Mouse (Mus musculus) heart, postnatal 0 days (tissue): ENCODE measurements around the gene Ccdc34. TPM values are rescaled to one million over a fixed set of nuclear protein-coding genes. Genes with fewer than 3 reads are reported as not detected.

Source experiments
- ATAC-seq: fragments of 200-750 bp; cut with Nextera tagmentation; 2 replicates; pipeline ENCODE4 v1.8.0; 2017; ENCODE audit warnings: low read depth, moderate number of reproducible peaks, moderate library complexity; ENCODE audit not compliant: insufficient read depth
- DNase-seq: peaks from one replicate; pipeline ENCODE4 v3.0.0-alpha.2; 2016; ENCODE audit warnings: low spot score
- H3K27ac ChIP-seq: fragments of 300-500 bp; sonication (generic); 2 replicates; pipeline ENCODE4 v1.5.1; 2014; ENCODE audit warnings: low read depth, mild to moderate bottlenecking
- H3K27me3 ChIP-seq: fragments of 300-500 bp; sonication (generic); 2 replicates; pipeline ENCODE4 v1.6.1; 2014; ENCODE audit warnings: low read length, mixed read lengths; ENCODE audit not compliant: control insufficient read depth, insufficient read depth
- H3K36me3 ChIP-seq: fragments of 300-500 bp; sonication (generic); replicated peaks from 2 replicates; pipeline ENCODE4 v1.6.1; 2014; ENCODE audit warnings: low read length, mixed read lengths; ENCODE audit not compliant: control insufficient read depth, insufficient read depth
- H3K4me1 ChIP-seq: fragments of 300-500 bp; sonication (generic); 2 replicates; pipeline ENCODE4 v1.6.1; 2014; ENCODE audit warnings: antibody characterized with exemption; ENCODE audit not compliant: control insufficient read depth, insufficient read depth
- H3K4me2 ChIP-seq: fragments of 300-500 bp; sonication (generic); 2 replicates; pipeline ENCODE4 v1.6.1; 2014; ENCODE audit warnings: low read depth, mild to moderate bottlenecking, low read length, moderate library complexity
- H3K4me3 ChIP-seq: fragments of 300-500 bp; sonication (generic); 2 replicates; pipeline ENCODE4 v1.5.1; 2014; ENCODE audit warnings: low read depth, low read length
- H3K9ac ChIP-seq: fragments of 300-500 bp; sonication (generic); replicated peaks from 2 replicates; pipeline ENCODE4 v1.6.1; 2014; ENCODE audit warnings: low read depth, low read length, mixed read lengths
- H3K9me3 ChIP-seq: fragments of 300-500 bp; sonication (generic); replicated peaks from 2 replicates; pipeline ENCODE4 v1.6.1; 2016; ENCODE audit warnings: low read length; ENCODE audit not compliant: control insufficient read depth
- CTCF ChIP-seq: IDR thresholded peaks from 2 replicates; pipeline ENCODE4 v1.5.1; 2016; ENCODE audit warnings: antibody characterized with exemption, control low read depth, low read depth
- EP300 ChIP-seq: IDR thresholded peaks from 2 replicates; pipeline ENCODE4 v1.6.1; 2016; ENCODE audit warnings: antibody characterized with exemption, low read depth
- WGBS: fragments of 180-500 bp; shearing (Covaris S2); extraction: QIAGEN DNeasy Blood & Tissue Kit; methylation state at CpG from one replicate; pipeline ENCODE4 v1.1.7; 2014; 5-methylcytosine and 5-hydroxymethylcytosine counted together
- polyA plus RNA-seq: library from polyadenylated mRNA; unstranded; fragments of >200 nt; fragmentation: Nextera tagmentation; extraction: Ambion mirVana; gene quantifications from 2 replicates; pipeline ENCODE4 v1.2.1, GENCODE M21; 2015
- total RNA-seq: library from RNA; depleted of rRNA; stranded (reverse); fragments of >200 nt; gene quantifications from 2 replicates; pipeline ENCODE4 v1.2.3, GENCODE M21; 2014; ENCODE audit warnings: low replicate concordance

Ccdc34 gene
- total and polyA plus RNA-seq, 2 experiments from 2014 or later: 6.9 to 16.5 TPM

GRCm38 (mm10) chr2:109972922-109973321, 44.7 kb upstream of the Ccdc34 start:
- Histone ChIP-seq H3K4me1 (peaks cover 43% of the 10 kb centered on the region), H3K4me3 (no peak overlapping the region), H3K9me3 (no peaks in the 10 kb centered on the region), H3K36me3 (0 out of 2 replicates have a peak, but pooled peaks cover 3% of the 10 kb centered on the region), H3K4me2 (no peak overlapping the region), H3K9ac (no peak overlapping the region), H3K27me3 (no peaks in the 10 kb centered on the region), H3K27ac (no peak overlapping the region)
- TF ChIP-seq CTCF: no peak
- no peak for TF ChIP-seq EP300
- ATAC-seq (no peak), DNase-seq (no peak)
- 67% methylated on average over 7 of the region's 7 CpGs for WGBS

DNA sequence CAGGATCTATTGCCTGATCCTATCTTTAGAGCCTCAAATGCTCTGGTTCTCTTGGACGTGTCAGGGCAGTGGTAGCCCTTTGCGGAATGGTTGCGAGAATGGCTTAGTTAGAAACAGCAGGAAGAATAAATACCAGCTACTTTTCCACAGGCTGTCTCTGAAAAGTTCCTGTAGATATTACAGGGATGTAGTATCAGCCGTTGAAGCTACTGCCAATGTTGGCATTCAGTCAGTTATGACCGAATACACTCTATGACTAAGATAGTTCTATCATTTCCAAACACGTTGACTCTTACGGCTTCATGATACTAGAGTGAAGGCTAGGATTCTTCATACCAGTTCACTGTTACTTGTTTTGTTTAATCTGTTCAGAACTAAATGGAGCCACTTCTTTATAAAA, 42.8 kb upstream of the Ccdc34 start:
- DNase-seq: no peak
- Histone ChIP-seq H3K27ac (peak overlapping the region; percentile 52; the same call in 1 of the 2 replicates), H3K36me3 (0 out of 2 replicates have a peak, but pooled peaks cover 3% of the 10 kb centered on the region), H3K4me1 (peaks cover 35% of the 10 kb centered on the region), H3K9ac (no peak overlapping the region), H3K27me3 (no peaks in the 10 kb centered on the region), H3K4me2 (no peak overlapping the region), H3K4me3 (no peak overlapping the region), H3K9me3 (no peaks in the 10 kb centered on the region)
- 38% methylated on average over 7 of the region's 7 CpGs for WGBS
- no peak for ATAC-seq
- TF ChIP-seq EP300 (no peak), CTCF (no peak)

DNA sequence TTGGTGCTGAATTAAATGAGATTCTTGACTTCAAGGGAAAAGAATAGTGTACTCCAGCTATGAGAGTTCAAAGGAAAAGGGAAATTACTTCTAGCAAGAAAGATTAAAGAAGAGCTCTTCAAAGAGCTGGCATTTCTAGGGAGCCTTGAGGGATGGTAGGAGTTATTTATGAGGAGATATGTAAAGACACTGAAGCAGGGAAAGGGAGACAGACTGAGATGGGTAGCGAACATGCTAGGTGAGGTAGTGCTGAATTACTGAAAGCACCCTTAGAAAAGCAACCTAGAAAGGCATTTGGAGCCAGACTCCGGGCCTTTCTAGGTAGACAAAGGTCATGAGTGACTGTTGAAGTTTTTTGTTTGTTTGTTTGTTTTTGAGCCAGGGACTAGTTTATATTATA, 41.4 kb upstream of the Ccdc34 start:
- H3K36me3 ChIP-seq: 0 out of 2 replicates have a peak, but pooled peaks cover 3% of the 10 kb centered on the region
- WGBS: 95% methylated on average over 2 of the region's 2 CpGs
- no peak overlapping the region for H3K27ac ChIP-seq
- no peaks in the 10 kb centered on the region for H3K27me3 ChIP-seq
- H3K9me3 ChIP-seq: no peaks in the 10 kb centered on the region
- H3K4me1 ChIP-seq: peaks cover 38% of the 10 kb centered on the region; the same call in 1 of the 2 replicates
- H3K9ac ChIP-seq: no peak overlapping the region
- ATAC-seq (no peak), DNase-seq (no peak)
- TF ChIP-seq CTCF (no peak), EP300 (no peak)
- no peak overlapping the region for H3K4me3 ChIP-seq
- no peak overlapping the region for H3K4me2 ChIP-seq

- Histone ChIP-seq H3K4me1 (peaks cover 40% of the 10 kb centered on the region; the same call in 1 of the 2 replicates), H3K36me3 (0 out of 2 replicates have a peak, but pooled peaks cover 3% of the 10 kb centered on the region), H3K9me3 (no peaks in the 10 kb centered on the region), H3K27ac (no peak overlapping the region), H3K9ac (no peak overlapping the region), H3K4me2 (no peak overlapping the region), H3K4me3 (no peak overlapping the region), H3K27me3 (no peaks in the 10 kb centered on the region)
- TF ChIP-seq EP300 (no peak), CTCF (no peak)
- DNase-seq (no peak), ATAC-seq (no peak)
- WGBS: 79% methylated on average over 6 of the region's 6 CpGs
Observed at GRCm38 (mm10) chr2:109977322-109977721, 40.3 kb upstream of the Ccdc34 start.

GRCm38 (mm10) chr2:109979209-109979608, 38.4 kb upstream of the Ccdc34 start:
- H3K4me2 ChIP-seq: no peak overlapping the region
- peaks cover 36% of the 10 kb centered on the region; the same call in 1 of the 2 replicates for H3K4me1 ChIP-seq
- DNase-seq: peak; percentile 68
- no peaks in the 10 kb centered on the region for H3K27me3 ChIP-seq
- no peak for TF ChIP-seq EP300
- TF ChIP-seq CTCF: no peak
- H3K36me3 ChIP-seq: 0 out of 2 replicates have a peak, but pooled peaks cover 3% of the 10 kb centered on the region
- H3K9ac ChIP-seq: no peak overlapping the region
- peak; percentile 73 for ATAC-seq
- 0 out of 2 replicates have a peak overlapping the region, but pooled peaks have one; percentile 8 for H3K27ac ChIP-seq
- no peak overlapping the region for H3K4me3 ChIP-seq
- no peaks in the 10 kb centered on the region for H3K9me3 ChIP-seq

DNA sequence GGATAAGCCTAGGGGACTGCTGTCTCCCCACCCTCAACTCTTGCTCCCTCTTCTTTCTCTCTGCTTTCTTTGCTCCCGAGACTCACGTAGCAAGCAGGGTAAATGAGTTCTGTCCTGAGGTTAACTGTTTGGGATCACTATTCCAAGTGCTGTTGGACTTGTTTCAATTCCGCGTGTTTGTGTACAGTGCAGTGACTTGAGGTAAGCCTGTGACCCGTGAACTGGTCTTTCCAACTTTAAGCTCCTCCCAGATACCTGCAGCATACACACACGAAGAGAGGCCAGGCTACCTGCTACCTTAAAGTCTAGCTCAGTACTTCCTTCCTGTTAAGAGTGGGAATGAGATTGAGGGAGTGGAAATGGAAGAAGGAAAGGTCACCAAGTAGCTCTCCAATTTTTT, 34.2 kb upstream of the Ccdc34 start:
- Histone ChIP-seq H3K9me3 (no peaks in the 10 kb centered on the region), H3K27me3 (no peaks in the 10 kb centered on the region), H3K4me3 (no peak overlapping the region), H3K27ac (no peak overlapping the region), H3K9ac (no peak overlapping the region), H3K36me3 (no peaks in the 10 kb centered on the region), H3K4me2 (no peak overlapping the region), H3K4me1 (peaks cover 57% of the 10 kb centered on the region)
- DNase-seq (no peak), ATAC-seq (no peak)
- WGBS: 86% methylated on average over 6 of the region's 6 CpGs
- TF ChIP-seq EP300 (no peak), CTCF (no peak)
